8 mouse cellular contexts compared by ENCODE assay signal in the genomic region with DNA sequence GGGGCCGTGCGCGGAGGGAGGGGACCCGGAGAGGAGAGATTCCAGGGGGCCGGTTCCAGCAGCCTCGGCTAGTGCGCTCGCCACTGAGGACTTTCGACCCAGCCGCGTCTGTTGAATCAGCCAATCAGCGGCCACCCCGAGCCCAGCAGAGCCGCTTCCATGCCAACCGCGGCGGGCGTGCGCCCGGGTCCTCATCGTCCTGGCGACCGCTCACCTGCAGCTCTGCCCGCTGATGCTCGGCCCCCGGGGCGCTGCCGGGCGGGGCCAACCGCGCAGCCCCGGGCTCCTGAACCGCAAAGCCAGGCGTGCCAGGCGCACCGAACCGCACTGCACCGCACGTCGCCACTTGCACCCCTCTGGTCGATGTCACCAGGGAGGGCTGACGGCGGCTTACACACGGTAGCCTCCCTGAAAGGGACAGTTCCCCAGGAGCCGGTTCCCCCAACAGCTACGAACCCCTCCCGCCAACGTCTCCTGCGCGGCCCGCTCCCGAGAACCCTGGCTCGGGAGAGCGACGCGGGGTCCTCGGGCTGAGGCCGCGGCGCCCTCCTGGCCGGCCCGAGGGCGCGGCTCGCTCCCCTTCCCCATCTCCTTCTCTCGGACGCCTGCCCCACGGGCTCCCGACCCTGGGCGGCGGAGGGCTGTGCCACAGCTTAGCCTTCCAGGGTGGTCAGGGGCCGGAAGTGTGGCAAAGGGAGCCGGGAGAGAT. TPM values are rescaled to one million over a fixed set of nuclear protein-coding genes. Genes with fewer than 3 reads are reported as not detected.
A peak's percentile ranks its signal among the peaks of the same experiment; 100 is the strongest.
DNase-seq lines count a peak whose midpoint lies in the region; ATAC-seq and TF ChIP-seq lines count a peak whose summit lies in the region.

A gene (minus strand): TSS at position 464 of the 709 bp plus-strand sequence.

- peak within 1 kb of the TSS; percentile 99 for H3K4me2 ChIP-seq in intestine, embryonic 14.5 days (ENCODE audit: low read length)

- WGBS in intestine, embryonic 14.5 days = under 1% methylated on average over 71 of the region's 73 CpGs
- WGBS in small intestine, adult 2 months = 2% methylated on average over 64 of the region's 73 CpGs

- no peak for TF ChIP-seq CTCF in small intestine, adult 2 months (IDR thresholded peaks at IDR 0.05; ENCODE audit: extremely low read depth, insufficient read length, insufficient replicate concordance, low read depth, low read length)

- H3K4me1 ChIP-seq in intestine, embryonic 14.5 days (replicated peaks; ENCODE audit: control insufficient read depth, insufficient read depth, low read length) = peaks cover 7% of the 10 kb centered on the region; the same call in 1 of the 2 replicates
- H3K4me1 ChIP-seq in small intestine, adult 2 months (ENCODE audit: control insufficient read depth, insufficient read depth, insufficient read length, low read length) = peaks cover 7% of the 10 kb centered on the region

- H3K9me3 ChIP-seq in intestine, embryonic 14.5 days (ENCODE audit: control insufficient read depth, low read length) = no peaks in the 10 kb centered on the region

- H3K9ac ChIP-seq in intestine, embryonic 14.5 days (ENCODE audit: low read length) = peak within 1 kb of the TSS; percentile 35

- no peaks in the 10 kb centered on the region for H3K36me3 ChIP-seq in intestine, embryonic 14.5 days (ENCODE audit: control insufficient read depth, insufficient read depth, low read length)
- no peaks in the 10 kb centered on the region for H3K36me3 ChIP-seq in small intestine, adult 2 months (ENCODE audit: control insufficient read depth, insufficient read depth, low read length)

- H3K4me3 ChIP-seq in intestine, embryonic 14.5 days (ENCODE audit: low read depth, low read length) = peak within 1 kb of the TSS; percentile 56
- peak within 1 kb of the TSS; percentile 60 for H3K4me3 ChIP-seq in small intestine, adult 2 months (ENCODE audit: low read depth, low read length)

- TF ChIP-seq POLR2A in small intestine, adult 2 months (IDR thresholded peaks at IDR 0.05; ENCODE audit: low read depth, low read length) = no peak

- peak; percentile 69 for DNase-seq in adrenal gland, postnatal 25 days
- peak; percentile 37 for DNase-seq in embryo, embryonic 11.5 days (ENCODE audit: low read depth, low spot score)
- DNase-seq in gastrocnemius, postnatal 4 days (ENCODE audit: low spot score in 2 of 2) = peak; percentile 48 to 64
- DNase-seq in intestine, embryonic 14.5 days (ENCODE audit: low spot score) = peak; percentile 82
- DNase-seq in left cerebral cortex, postnatal 25 days (ENCODE audit: low spot score in 2 of 2) = peak; percentile 79 to 82
- DNase-seq in mesoderm, embryonic 11.5 days (ENCODE audit: low read depth, low spot score) = peak; percentile 78

- ATAC-seq in intestine, embryonic 14.5 days (replicated peaks; ENCODE audit: low FRiP score, low TSS enrichment, low read depth) = peak; percentile 98
- ATAC-seq in erythroid progenitor cell, adult 5-6 weeks (replicated peaks; ENCODE audit: low FRiP score, poor library complexity, severe bottlenecking) = no peak

- peaks cover 25% of the 10 kb centered on the region for H3K27me3 ChIP-seq in intestine, embryonic 14.5 days (replicated peaks; ENCODE audit: control insufficient read depth, insufficient read depth, low read length)
- peaks cover 6% of the 10 kb centered on the region; the same call in 1 of the 2 replicates for H3K27me3 ChIP-seq in small intestine, adult 2 months (ENCODE audit: control insufficient read depth, insufficient read depth, low read length)

- intact Hi-C loops in left cerebral cortex, postnatal 25 days (cut with DNase I) = no loop called here

- H3K27ac ChIP-seq in intestine, embryonic 14.5 days (ENCODE audit: low read depth) = no peak within 1 kb of the TSS
- no peak within 1 kb of the TSS for H3K27ac ChIP-seq in small intestine, adult 2 months (ENCODE audit: insufficient read depth, low read depth, low read length)

RNA-seq across cellular contexts. Expression of the gene that starts here (rescaled TPM):
- total RNA-seq in adrenal gland, postnatal 25 days (2021) = not detected in 2 replicates
- total RNA-seq in gastrocnemius, postnatal 4 days (2021) = under 1 TPM; 0.17 to 0.47 TPM
- 1.3 and 2.3 TPM in 2 replicates for polyA plus RNA-seq in intestine, embryonic 14.5 days (2014; fragmentation: Nextera tagmentation; extraction: Ambion mirVana)
- total RNA-seq in left cerebral cortex, postnatal 25 days (2021) = 1 to 10 TPM; 1.7 to 2.0 TPM
- polyA plus RNA-seq in small intestine, adult 2 months (2012; rRNA removed) = 0.20 and 0.32 TPM in 2 replicates
- not detected in 2 replicates for total RNA-seq in erythroid progenitor cell, adult 5-6 weeks (2015; ENCODE audit: low replicate concordance)
- not detected in 2 replicates for total RNA-seq in erythroid progenitor cell, adult 5-6 weeks (2017; ENCODE audit: low replicate concordance)

Comparison
In these comparisons a context has a peak if more than half of its experiments do, and no peak if none do; other contexts are left out.
1. Peak in DNase-seq in adrenal gland, postnatal 25 days; RNA of the gene not detected or under 1 TPM.
2. Peak in DNase-seq in gastrocnemius, postnatal 4 days; RNA of the gene not detected or under 1 TPM.